Mouse (Mus musculus) right cerebral cortex, adult 2 months (tissue): Measurements from ENCODE around the gene Dok4.

Experiments
- DNase-seq, 2 experiments: peaks; one replicate each; pipeline ENCODE4 v3.0.0; 2021 to 2022; ENCODE audit warnings: low spot score in 2 of 2

The Dok4 gene

DNA sequence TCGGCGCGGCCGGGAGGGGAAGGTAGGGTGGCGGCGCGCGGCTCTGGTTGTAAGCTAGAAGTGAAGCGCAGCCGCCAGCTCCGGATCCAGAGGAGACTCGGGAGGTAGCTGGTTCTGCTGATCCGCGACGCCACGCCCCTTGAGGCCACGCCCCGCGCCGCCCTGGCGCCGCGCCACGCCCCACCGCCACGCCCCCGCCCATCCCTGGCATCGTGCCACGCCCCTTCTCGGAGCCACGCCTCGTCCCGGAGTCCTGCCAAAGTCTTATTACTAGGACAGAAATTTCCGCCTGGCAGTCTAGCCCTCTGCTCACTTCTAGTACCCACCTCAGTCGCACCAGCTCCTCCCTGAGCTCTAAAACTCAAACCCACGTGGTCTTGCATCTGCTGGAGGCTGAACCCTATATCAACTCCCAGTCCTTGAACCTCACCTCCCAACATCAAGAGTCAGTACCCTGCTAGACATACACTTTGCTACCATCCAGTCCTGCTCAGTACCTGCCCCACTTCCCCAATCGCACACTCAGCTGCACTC, at the start of gene Dok4:
Dok4 (minus strand) TSS at position 134 of the 534 bp plus-strand sequence.
- DNase-seq = peak; percentile 70 to 71

DNA sequence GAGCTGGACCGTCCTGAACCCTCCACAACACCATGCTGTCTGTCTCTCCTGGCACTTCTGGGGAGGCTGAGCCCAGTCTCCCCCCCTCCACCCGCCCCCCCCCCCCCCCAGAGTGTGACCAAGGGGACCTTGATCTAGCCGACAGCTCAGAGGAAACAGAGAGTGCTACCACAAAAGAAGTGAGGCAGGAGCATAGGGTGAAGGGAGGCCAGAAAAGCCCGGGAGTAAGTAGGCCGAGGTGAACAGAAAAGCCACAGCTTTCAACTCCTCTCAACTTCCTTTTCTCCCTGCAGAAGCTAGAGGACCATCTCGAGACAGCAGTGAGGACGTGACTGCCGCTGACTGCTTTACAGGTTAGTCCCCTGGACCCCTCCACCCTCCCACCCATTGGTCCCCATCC, 47.3 kb upstream of the Dok4 start, which contains the start of gene Adgrg5:
Adgrg5 (plus strand) TSS at position 290 of the 400 bp plus-strand sequence.
- no peak for DNase-seq

DNA sequence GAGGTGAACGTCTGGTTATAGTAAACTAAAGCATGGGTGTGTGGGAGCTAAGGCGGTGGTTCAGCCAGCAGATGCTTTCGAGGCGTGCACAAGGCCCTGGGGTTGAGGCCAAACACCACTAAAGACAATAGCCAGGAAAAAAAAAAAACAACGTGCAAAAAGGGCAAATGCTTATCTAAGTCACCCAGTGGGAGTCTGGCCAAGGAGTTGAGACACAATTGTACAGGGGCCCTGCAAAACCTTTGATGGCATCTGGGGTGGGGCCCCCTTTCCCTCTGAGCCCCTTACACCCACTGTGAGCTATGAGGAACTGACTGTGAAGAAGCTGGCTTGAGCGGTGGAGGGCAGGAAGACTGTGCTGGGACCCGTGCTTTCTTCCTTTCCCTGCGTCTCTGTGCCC, 46.5 kb upstream of the Dok4 start:
- DNase-seq = no peak

DNA sequence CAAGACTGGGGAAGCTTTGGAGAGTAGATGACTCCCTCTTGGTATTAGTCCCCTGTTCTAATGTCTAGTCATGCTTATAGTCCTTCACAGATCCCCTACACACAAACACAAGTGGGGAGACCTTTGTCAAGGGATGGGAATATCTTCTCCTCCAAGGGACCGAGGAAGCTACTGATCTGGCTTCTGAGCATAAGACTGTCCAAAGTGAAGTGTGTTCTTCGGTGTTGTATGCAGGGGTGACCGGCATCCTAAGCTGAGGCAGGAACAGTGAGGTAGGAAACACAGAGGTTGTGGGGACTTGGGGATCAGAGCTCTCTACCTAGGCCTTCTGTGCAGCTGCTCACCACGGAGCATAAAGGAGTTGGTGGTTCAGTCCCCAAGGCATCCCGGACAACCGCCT, 46.0 kb upstream of the Dok4 start:
- no peak for DNase-seq

DNA sequence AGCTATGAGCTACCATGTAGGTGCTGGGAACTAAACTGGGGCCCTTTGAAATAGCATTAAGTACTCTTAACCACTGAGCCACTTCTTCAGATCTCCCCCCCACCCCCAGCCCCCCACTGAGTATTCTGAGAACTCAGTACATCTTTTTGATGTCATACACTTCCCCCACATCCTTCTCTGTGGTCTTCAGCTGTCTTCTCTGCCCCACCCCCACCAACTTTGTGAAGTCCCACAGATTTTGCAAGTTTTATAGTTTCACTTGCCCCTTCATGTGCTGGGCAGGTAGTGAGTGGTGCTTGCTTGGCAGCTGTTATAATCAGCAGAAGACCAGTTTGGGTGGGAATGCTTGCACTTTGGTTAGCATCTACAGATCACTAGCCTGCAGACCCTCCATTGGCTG, 43.1 kb upstream of the Dok4 start:
- DNase-seq = no peak

DNA sequence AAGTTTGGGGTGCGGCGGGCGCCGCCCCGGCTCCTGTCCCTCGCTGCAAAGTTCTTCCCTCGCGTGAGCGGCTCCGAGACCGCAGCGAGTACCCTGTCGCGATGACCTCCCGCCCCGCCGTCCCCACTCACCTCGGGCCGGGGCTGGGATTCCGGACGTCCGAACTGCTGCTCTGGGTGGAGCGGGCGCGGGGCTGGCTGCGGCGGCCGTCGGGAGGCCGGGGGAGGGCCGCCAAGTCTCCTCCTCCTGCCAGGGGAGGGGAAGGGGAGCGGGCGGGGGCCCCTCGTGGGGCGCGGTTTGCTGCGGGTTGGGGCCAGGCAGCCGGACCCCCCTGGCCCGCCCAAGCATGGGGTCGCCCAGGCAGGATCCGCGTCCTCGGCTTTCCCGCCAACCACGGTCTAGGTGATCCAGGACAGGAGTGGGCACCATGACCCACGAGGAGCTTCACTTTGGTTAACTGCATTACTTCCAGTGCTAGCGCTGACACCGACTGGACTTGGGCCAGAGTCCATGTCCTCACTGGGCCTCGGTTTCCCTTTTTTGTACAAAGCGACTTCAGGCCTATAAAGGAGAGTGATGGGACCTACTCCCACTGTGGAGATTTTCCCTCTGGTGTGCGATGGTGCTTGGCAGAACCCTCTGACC, 41.8 kb upstream of the Dok4 start, which contains the start of gene Ccdc102a:
Ccdc102a (minus strand) TSS at position 248 of the 645 bp plus-strand sequence.
- peak in 1 of 2 experiments; percentile 4 for DNase-seq

DNA sequence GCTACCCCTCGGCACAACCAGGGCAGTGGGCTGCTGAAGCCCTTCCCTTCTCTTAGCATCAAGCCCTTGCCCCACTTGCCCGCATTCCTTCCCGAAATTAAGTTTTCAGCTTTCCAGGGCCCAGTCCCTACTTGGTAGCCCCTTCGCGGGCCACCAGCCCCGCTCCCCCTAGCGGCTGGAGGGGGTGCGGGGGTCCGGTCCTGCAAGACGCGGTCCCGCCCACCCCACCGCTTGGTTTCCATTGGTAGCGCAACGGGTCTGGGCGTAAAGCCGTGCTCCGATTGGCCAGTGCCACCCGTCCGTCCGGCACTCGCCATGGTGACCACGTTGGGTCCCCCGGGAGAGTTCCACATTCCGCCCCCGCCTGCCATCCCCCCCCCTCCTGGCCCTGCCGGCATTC, 41.2 kb upstream of the Dok4 start:
- peak; percentile 63 to 67 for DNase-seq

DNA sequence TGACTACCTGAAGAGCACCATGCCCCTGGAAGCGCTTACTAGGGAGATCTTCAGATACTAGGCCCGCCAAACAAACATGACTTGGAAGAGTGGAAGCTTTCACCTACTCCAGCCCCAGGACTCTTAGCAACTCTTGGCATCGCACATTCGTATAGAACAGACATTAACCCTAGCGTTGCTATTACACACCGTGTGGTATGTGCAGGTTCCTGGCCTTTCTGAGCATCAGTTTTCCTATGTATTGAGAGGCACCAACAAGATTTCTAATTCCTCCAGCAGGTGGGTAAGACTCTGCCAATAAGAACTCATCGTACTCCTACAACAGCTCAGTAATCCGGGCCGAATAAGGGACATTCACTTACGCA, 40.8 kb upstream of the Dok4 start:
- no peak for DNase-seq

DNA sequence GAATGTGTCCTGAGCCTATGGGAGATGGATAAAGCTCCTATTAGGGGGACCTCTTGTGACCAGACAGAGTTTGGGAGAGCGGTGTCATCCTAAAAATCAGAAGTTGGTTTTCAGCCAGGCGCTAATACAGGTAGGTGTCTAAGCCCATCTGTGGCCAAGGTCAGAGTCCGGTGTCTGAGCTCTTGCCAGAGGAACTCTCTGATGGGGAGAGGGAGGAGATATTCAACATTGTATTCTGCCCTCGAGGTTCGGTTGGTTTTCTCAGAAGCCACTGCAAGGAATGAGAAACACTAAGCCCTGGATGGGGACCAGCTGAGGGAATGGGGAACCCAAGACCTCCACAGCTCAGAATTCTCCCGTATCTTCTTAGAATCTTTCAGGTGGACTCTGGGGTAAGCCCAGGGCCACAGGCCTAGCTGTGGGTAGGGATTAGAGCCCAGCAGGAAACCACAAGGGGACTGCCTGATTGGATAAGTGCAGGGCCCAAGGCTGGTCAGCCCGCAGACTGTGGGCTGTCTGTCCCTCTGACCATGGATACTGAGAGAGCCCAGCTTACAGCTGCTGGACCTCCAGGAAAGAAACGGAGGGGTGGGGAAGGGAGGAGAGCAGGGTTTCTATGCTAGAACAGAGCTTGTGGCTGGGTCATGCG, 40.3 kb upstream of the Dok4 start:
- no peak for DNase-seq

DNA sequence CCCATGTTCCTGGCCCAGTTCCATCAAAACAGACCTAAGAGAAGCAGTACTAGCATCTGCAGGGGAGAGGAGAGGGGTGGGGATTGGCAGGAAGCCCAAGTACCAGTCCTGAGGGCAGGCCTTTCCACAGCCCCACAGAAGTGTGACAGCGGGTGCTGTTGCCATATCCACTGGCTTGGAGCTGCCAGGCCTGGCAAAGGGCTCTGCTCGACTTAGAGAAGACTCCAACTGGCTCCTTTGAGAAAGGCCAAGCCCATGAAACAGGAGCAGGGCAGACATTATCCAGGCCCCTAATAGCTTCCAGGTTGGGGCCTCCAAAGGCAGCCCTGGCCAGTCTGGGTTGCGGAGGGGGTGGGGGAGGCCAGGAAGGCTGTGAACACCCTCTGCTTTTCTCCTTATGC, 38.6 kb upstream of the Dok4 start:
- DNase-seq = no peak

DNA sequence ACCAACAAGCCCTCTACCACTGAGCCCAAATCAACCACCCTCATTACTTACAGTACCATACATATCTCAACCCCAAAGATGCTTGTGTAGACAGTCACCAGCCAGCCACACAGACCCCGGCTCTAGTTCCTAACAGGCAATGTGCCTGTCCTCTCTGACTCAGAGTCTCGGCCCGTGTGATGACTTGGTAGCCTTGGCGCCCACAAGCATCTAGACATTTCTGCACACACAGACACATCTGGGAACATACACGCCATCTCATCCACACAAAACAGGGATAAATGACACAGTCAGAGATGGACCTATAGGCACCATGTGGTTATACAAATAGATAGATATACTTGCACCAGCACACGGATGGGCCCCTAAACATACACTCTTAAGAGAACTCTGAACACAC, 38.1 kb upstream of the Dok4 start:
- no peak for DNase-seq

DNA sequence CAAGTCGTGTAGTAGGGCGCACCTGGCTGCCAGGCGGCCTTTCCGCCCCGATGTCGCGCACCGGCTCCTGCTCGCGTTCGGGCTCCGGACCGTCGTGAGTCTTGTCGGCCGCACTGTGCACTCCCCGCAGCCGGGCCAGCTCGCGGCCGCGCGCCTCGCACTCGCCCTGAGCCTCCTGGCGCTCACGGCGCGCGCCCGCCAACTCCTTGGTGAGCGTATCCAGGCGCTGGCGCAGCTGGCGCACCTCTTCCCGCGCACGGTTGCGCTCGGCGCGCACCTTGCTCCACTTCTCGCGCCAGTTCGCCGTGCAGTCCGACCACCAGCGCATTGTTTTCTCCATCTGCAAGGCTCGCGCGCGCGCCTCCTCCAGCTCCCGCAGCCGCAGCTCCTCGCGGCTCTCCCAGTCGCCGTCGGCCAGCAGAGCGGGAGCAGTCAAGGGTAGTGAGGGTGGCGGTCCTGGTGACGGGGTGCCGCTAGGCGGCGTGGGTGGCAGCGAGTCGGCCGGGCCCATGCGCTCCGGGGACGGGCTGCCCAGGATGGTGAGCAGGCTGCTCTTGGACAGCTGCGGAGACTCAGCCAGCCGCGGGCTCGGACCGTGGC, 37.0 kb upstream of the Dok4 start:
- peak; percentile 45 to 64 for DNase-seq

DNA sequence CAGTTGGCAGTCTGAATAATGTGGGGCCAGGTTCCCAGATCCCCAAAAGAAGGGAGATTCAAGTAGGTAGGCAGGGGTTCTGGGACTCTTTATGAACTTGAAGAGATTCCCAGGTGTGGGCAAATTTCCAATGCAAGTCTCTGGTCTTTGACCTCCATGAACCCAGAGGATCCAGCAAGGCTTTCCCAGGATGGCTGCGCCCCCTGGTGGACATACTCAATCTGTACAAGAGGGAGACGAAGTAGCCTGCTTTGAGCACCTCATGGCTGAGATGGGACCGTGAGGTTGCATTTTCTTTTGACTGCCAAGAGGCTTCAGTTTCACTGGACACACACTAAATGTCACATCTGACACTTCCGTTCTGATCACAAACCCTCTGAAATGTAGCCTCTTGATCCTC, 32.7 kb upstream of the Dok4 start:
- DNase-seq = peak; percentile 69 to 80

DNA sequence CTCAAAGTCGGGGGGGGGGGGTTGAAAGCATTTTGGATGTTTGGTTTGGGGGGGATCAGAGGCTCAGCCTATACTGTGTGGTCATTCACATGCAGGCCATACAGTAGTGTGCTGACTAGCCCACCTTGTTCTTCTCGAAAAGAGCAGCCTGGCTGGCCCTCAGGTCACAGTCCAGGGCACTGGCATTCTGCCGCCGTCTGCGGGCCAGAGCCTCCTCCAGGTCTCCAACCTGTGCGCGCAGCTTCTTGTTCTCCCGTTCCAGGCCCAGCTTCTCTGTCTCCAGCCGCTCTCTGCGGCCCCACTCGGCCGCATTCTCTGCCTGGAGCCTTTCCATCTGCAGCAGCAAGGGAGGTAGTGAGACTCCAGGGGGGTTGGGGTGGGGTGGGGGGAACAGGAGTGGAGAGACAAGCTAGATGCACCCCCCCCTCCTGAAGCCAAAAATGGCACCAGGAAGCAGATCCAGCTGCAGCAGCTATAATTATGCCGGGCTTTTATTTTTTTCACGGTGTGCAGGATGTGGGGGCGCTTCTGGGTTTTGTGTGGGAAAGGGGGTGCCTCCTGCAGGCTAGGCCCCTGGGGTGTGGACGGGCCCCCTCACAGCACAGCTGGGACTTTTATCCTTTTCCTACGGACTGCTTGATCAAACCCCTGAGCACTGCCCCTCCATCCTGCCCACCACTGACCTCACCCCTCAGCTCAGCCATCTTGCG, 31.6 kb upstream of the Dok4 start:
- peak in 1 of 2 experiments; percentile 17 for DNase-seq

DNA sequence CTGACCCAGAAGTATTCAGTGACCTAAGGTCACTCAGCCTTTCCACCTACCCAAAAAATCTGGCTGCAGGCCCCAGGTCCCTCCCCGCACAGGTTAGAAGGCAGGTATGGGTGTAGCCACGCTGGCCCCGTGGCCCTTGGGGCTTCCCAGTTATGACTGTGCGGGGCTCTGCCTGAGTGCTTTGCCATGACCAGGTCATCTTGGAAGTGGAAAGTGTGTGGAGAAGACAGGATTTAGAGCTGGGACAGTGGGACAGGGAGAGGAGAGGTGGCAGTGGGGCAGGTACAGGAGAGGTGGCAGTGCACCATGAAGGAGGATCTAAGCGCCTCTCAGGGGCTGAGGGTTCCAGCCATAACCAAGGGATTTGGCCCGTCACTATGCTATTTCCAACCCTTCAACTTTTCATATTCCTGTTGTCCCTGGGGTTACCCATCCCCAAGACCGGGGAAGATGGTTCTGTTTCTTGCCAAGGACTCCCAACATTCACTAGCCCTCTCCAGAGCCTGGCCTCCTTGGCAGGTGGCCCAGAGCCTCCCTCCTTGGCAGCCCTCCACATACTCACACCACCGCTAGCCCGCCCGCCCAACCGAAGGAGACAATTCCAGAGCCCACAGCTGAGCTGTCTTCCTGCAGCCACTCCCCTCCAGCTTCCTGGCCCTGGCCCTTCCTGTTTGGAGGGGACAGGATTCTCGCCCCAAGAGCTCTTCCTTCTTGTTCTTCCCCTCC, 28.5 kb upstream of the Dok4 start:
- peak; percentile 45 to 51 for DNase-seq

DNA sequence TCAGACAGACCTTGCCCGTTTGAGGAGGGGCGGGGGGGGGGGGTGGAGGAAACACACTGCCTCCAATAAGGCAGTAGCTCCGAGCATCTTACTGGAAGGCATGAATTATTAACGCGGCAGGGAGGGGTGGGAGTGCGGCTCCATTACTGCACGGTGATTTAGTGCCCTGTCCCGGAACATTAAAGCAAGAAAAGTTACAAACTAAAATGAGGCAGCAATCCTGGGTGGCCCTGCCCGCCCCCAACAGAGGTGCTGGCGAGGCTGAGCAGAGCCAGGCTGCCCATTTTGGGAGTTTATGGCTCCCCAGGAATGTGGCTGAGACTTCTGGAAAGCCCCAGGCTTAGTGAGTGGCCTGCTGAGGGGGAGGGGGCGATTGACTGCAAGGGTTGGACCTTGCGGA, 27.6 kb upstream of the Dok4 start:
- DNase-seq = no peak

DNA sequence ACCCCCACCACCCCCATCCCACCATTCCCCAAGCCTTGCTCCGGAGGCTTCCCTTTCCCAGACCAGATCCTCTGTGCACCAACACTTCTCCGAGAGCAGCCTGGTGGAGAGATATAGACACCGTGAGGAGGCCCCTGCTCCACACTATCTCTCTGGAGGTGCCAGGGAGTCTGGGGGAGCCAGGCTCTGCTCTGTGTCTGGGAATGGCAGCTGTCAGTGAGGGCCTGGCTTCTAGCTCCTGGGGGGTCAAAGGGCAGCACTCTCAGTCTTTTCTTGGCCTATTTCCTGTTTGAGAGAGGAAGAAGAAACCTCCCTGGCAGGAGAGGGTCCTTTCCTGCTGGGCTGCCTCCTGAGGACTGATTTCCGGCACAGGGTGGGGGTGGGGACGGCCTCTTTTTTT, 24.9 kb upstream of the Dok4 start:
- DNase-seq = no peak

DNA sequence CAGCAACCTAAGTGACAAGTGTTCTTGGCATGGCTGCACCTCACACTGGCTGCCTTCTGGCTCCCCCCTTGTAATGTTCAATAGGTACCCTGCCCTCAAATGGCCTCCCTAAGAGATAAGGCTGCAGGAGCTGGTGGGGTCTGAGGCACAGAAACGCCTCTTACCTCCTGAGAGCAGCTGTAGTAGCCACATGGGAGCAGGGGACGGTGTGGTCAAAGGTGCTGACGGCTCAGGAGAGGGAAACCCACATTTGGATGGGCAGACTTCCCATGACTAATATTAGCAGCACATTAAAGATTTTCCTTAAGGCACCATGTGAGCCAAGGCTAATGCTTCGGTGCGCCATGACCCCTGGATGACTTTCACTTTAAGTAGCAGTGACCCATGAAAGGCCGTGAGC, 24.5 kb upstream of the Dok4 start:
- no peak for DNase-seq

DNA sequence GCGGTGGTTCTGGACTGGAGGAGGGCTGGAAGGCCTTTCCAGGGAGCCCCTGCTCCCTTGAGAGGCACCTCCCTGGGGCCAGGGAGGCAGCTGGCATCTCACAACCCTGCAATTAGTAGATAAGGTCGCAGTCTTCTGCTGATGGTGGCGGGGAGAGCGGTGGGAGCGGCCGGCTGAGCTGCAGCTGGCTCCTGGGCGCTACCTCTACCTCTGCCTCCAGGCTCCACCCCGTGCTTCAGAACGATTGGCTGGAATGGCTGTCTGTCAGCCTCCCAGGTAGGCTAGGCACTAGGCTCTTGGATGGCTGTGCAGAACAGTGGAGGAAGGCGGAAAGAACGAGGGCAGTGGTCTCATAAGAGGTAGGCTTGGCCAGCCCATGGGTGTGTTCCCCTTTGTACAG, 23.1 kb upstream of the Dok4 start:
- no peak for DNase-seq

DNA sequence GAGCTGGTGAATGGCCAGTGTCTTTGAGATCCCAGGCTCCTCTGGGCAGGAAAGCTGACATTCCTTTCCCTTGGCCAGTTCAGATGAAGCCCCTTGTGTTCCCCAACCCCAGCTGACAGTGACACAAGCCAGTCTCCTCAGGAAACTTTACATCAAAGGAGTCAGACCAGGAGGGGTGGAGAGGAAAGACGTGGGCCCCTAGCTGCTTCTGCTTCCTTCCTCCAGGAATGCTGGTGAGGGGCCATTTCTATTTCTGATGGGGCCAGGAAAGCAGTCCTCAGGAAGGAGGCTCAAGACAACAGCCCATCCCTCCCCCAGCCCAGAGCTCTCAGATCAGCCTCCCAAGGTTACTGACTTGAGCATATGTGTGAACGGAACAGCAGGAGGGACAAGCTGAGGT, 16.8 kb upstream of the Dok4 start:
- no peak for DNase-seq

DNA sequence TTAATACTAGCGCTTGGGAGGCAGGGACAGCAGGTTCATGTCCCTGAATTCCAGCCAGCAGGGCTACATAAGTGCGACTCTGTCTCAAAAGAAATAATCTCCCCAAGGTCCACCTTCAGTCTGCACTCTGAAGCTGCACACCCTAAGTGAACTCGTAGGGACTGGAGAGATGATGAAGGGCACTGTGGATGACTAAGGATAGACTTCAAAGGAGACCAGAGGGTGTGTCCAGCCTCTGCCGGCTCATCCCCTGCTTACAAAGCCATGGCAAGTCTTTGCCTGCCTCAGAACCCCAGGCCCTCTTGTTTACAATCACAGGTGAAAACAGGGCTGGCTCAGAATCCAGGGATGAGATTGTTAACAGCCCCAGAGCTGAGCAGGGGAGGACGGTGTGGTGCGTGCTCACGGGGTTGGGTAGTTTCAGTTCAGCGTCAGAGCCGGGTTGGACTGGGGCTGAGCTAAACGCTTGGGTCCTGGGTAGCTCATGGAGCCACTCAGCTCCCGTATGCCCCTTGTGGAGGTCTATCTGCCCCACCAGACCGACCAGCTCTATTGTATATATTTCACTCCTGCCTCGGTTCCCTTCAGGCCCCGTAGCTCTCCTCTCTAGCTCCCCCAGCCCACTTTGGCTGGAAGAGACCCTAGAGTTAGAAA, 12.4 kb upstream of the Dok4 start:
- DNase-seq = no peak
